Mouse (Mus musculus) cortical plate, adult 2 months (tissue): ENCODE results near the gene Dtnbp1.

ENCODE experiments used
- CTCF ChIP-seq: fragments of 200-500 bp; IDR thresholded peaks from 2 replicates; pipeline ENCODE4 v1.5.1; 2011; ENCODE audit warnings: mild to moderate bottlenecking, control low read depth, low read length; ENCODE audit not compliant: insufficient read depth; ENCODE audit errors: extremely low read depth
- POLR2A ChIP-seq: fragments of 200-500 bp; IDR thresholded peaks from 2 replicates; pipeline ENCODE4 v1.6.1; 2011; ENCODE audit warnings: mild to moderate bottlenecking, low read length, control low read depth; ENCODE audit not compliant: insufficient read depth; ENCODE audit errors: extremely low read depth

DNA sequence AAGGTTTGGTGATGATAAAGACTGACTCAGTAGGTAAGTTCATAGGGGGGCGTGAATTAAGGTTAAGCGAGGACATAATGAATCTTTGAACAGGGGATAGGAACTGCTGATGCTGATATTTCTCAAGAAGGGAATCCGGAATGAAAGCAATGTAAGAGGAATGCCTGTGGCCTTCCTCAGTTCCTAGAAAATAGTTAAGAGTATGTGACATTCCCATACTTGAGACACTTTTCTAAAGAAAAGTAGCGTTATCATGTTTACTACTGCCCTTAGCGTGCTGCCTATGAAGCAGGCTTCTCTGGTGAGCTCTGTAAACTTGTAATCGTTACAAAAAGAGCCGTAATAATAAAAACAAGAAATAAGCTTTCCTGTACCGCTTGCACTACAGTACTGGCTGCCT, 44.9 kb downstream of the Dtnbp1 start:
- TF ChIP-seq POLR2A (no peak), CTCF (no peak)
